Mouse (Mus musculus): ENCODE measurements around the gene Gm11756.
"Not testable (repeated sequence)": the region's sequence is repeated elsewhere in the genome, so short reads cannot be mapped to it uniquely, and the experiment has no call there.

Gene Gm11756

GRCm38 (mm10) chr4:73920660-73921059 lies at the start of gene Gm11756:
Gm11756 (minus strand) TSS chr4:73920760.
- not testable (repeated sequence) for DNase-seq (ENCODE audit: low spot score in 2 of 2)

- no peak for DNase-seq (ENCODE audit: low spot score in 2 of 2)
Measured at GRCm38 (mm10) chr4:73950375-73950896, 29.9 kb upstream of the Gm11756 start, which contains the start of gene 2310002L09Rik. 2310002L09Rik (minus strand) TSS chr4:73950846.

- not testable (repeated sequence) for DNase-seq (ENCODE audit: low spot score in 2 of 2)
Measured at GRCm38 (mm10) chr4:73905853-73906252, 14.7 kb downstream of the Gm11756 start, which contains the start of gene Gm13871. Gm13871 (minus strand) TSS chr4:73905953.

- DNase-seq (ENCODE audit: low spot score in 2 of 2), result not testable (repeated sequence)
Measured at GRCm38 (mm10) chr4:73891012-73891411, 29.5 kb downstream of the Gm11756 start, which contains the start of gene Gm11757. Gm11757 (minus strand) TSS chr4:73891112.

GRCm38 (mm10) chr4:73876166-73876565 lies 44.4 kb downstream of the Gm11756 start, which contains the start of gene Gm11758:
Gm11758 (minus strand) TSS chr4:73876266.
- not testable (repeated sequence) for DNase-seq (ENCODE audit: low spot score in 2 of 2)
